In genomic region chr14:22688399-22688798, GRCm38 (mm10) we compare ENCODE assay signal across 24 mouse cellular contexts.
"Had no signal": no experiment of that assay in that cellular context is flagged by ENCODE, and none has a peak within 500 bp of the region (broad histone marks: within the 10 kb centered on the region; RNA-seq: fewer than 3 reads in every experiment).

No protein-coding gene starts in this region.

- H3K9ac ChIP-seq: heart, embryonic 12.5 days; hindbrain, embryonic 12.5 days; hindbrain, embryonic 14.5 days; intestine, embryonic 15.5 days; limb, embryonic 12.5 days had no signal

- H3K27me3 ChIP-seq: heart, embryonic 12.5 days; intestine, embryonic 15.5 days; limb, embryonic 12.5 days had no signal

- H3K4me3 ChIP-seq: gastrocnemius, adult 2 months; heart, embryonic 10.5 days; heart, embryonic 12.5 days; hindbrain, embryonic 10.5 days; hindbrain, embryonic 12.5 days; intestine, embryonic 15.5 days; layer of hippocampus, adult 2 months; left cerebral cortex, adult 2 months; limb, embryonic 10.5 days; limb, embryonic 12.5 days had no signal

- H3K27ac ChIP-seq: gastrocnemius, adult 2 months; heart, embryonic 10.5 days; hindbrain, embryonic 10.5 days; hindbrain, embryonic 12.5 days; hindbrain, embryonic 14.5 days; intestine, embryonic 15.5 days; layer of hippocampus, adult 2 months; left cerebral cortex, adult 2 months; limb, embryonic 10.5 days; limb, embryonic 12.5 days had no signal

- H3K36me3 ChIP-seq: heart, embryonic 10.5 days; heart, embryonic 12.5 days; hindbrain, embryonic 10.5 days; hindbrain, embryonic 12.5 days; intestine, embryonic 15.5 days; limb, embryonic 10.5 days; limb, embryonic 12.5 days had no signal

- H3K4me1 ChIP-seq: heart, embryonic 10.5 days; heart, embryonic 12.5 days; hindbrain, embryonic 12.5 days; intestine, embryonic 15.5 days; limb, embryonic 10.5 days; limb, embryonic 12.5 days had no signal

- DNase-seq: gastrocnemius, adult 2 months; gastrocnemius, postnatal 10 days; gastrocnemius, postnatal 25 days; heart, adult 18-20 months; heart, postnatal 10 days; heart, postnatal 4 days; kidney, adult 18-20 months; kidney, adult 8-10 months; kidney, postnatal 10 days; kidney, postnatal 25 days; kidney, postnatal 4 days had no signal

- H3K4me2 ChIP-seq: heart, embryonic 12.5 days; hindbrain, embryonic 12.5 days; hindbrain, embryonic 14.5 days; intestine, embryonic 15.5 days; limb, embryonic 12.5 days had no signal

- H3K9me3 ChIP-seq: heart, embryonic 10.5 days; hindbrain, embryonic 10.5 days; hindbrain, embryonic 12.5 days; intestine, embryonic 15.5 days; limb, embryonic 10.5 days; limb, embryonic 12.5 days had no signal

- ATAC-seq: hindbrain, embryonic 16.5 days; inflammation-experienced regulatory T-cells, adult 6 months; intestine, embryonic 15.5 days; intestine, postnatal 0 days had no signal
